Mouse (Mus musculus) adrenal gland, adult 18-20 months (tissue): ENCODE data around the gene Nemp1. TPM values are rescaled to one million over a fixed set of nuclear protein-coding genes. Genes with fewer than 3 reads are reported as not detected.
A peak's percentile ranks its signal among the peaks of the same experiment; 100 is the strongest.

ENCODE experiments used
- DNase-seq, 2 experiments: peaks; one replicate each; pipeline ENCODE4 v3.0.0; 2021 to 2022; ENCODE audit warnings: low spot score in 2 of 2
- total RNA-seq, 2 experiments: library from RNA; stranded (reverse); gene quantifications; 1 replicate in 1 of 2; 2 replicates in 1 of 2; pipeline ENCODE4 v1.2.3; 2021

The Nemp1 gene
- total RNA-seq, 2 experiments from 2014 or later = 5.0 to 5.4 TPM

- DNase-seq = no peak
Observed at GRCm38 (mm10) chr10:127671276-127671675, 4.6 kb downstream of the Nemp1 start.

- no peak for DNase-seq
Observed at GRCm38 (mm10) chr10:127674046-127674655, 7.5 kb downstream of the Nemp1 start.

GRCm38 (mm10) chr10:127674794-127675522 lies 8.3 kb downstream of the Nemp1 start:
- peak; percentile 72 to 78 for DNase-seq

GRCm38 (mm10) chr10:127675859-127676398 lies 9.2 kb downstream of the Nemp1 start:
- no peak for DNase-seq

GRCm38 (mm10) chr10:127676691-127677548 lies 10.2 kb downstream of the Nemp1 start:
- DNase-seq = peak; percentile 80

GRCm38 (mm10) chr10:127677591-127678336 lies 11.1 kb downstream of the Nemp1 start:
- DNase-seq = peak in 1 of 2 experiments; percentile 40

GRCm38 (mm10) chr10:127679208-127679607 lies 12.5 kb downstream of the Nemp1 start:
- DNase-seq = no peak

GRCm38 (mm10) chr10:127679881-127680280 lies 13.2 kb downstream of the Nemp1 start:
- DNase-seq = no peak

- DNase-seq = no peak
Observed at GRCm38 (mm10) chr10:127682886-127683285, 16.2 kb downstream of the Nemp1 start.

- no peak for DNase-seq
Observed at GRCm38 (mm10) chr10:127691053-127691452, 24.4 kb downstream of the Nemp1 start.

- no peak for DNase-seq
Observed at GRCm38 (mm10) chr10:127694636-127695035, 27.9 kb downstream of the Nemp1 start.

- no peak for DNase-seq
Observed at GRCm38 (mm10) chr10:127695775-127696174, 29.1 kb downstream of the Nemp1 start.

GRCm38 (mm10) chr10:127698966-127699365 lies 32.3 kb downstream of the Nemp1 start:
- DNase-seq = peak in 1 of 2 experiments; percentile 47

GRCm38 (mm10) chr10:127703299-127703698 lies 36.6 kb downstream of the Nemp1 start:
- DNase-seq = no peak

- no peak for DNase-seq
Observed at GRCm38 (mm10) chr10:127704293-127704692, 37.6 kb downstream of the Nemp1 start.

- no peak for DNase-seq
Observed at GRCm38 (mm10) chr10:127704766-127705220, 38.1 kb downstream of the Nemp1 start, which contains the start of gene Myo1a. Gene Myo1a, plus strand, starts transcription at chr10:127705170.

- no peak for DNase-seq
Observed at GRCm38 (mm10) chr10:127705783-127706182, 39.1 kb downstream of the Nemp1 start.

- peak; percentile 64 to 68 for DNase-seq
Observed at GRCm38 (mm10) chr10:127707721-127708120, 41.0 kb downstream of the Nemp1 start.

GRCm38 (mm10) chr10:127708850-127709370 lies 42.2 kb downstream of the Nemp1 start:
- DNase-seq = no peak

- DNase-seq = no peak
Observed at GRCm38 (mm10) chr10:127710331-127710730, 43.6 kb downstream of the Nemp1 start.
